Mouse (Mus musculus) left cerebral cortex, adult 2 months (tissue): ENCODE results near the gene Phb2. TPM values are rescaled to one million over a fixed set of nuclear protein-coding genes. Genes with fewer than 3 reads are reported as not detected.

Experiments
- DNase-seq, 2 experiments: peaks; one replicate each; pipeline ENCODE4 v3.0.0; 2021 to 2022; ENCODE audit warnings: low spot score in 2 of 2, mixed read lengths in 1 of 2; ENCODE audit errors: extremely low spot score in 1 of 2
- H3K27ac ChIP-seq: fragments of 200-600 bp; 2 replicates; pipeline ENCODE4 v1.8.1; 2022
- H3K4me3 ChIP-seq: fragments of 200-600 bp; 2 replicates; pipeline ENCODE4 v1.8.1; 2022
- CTCF ChIP-seq: fragments of 200-600 bp; IDR thresholded peaks from 2 replicates; pipeline ENCODE4 v1.8.1; 2022; ENCODE audit warnings: antibody characterized with exemption, mild to moderate bottlenecking, moderate library complexity
- intact Hi-C: fragments of 180-260 bp; cut with DNase I; formaldehyde crosslinking; loops from one replicate; pipeline ENCODE4 v1.15.1; 2025
- microRNA-seq, 2 experiments: library from miRNA; unstranded; fragments of <30 nt; microRNA quantifications; one replicate each; pipeline ENCODE4 v1.2.0; 2021
- total RNA-seq, 2 experiments: library from RNA; stranded (reverse); gene quantifications; 2 replicates each; pipeline ENCODE4 v1.2.3; 2021

Gene Phb2
- total RNA-seq, 2 experiments from 2014 or later: 115 to 120 TPM

GRCm38 (mm10) chr6:124757351-124757880, 45.3 kb downstream of the Phb2 start:
- Histone ChIP-seq H3K27ac (peak overlapping the region; percentile 86), H3K4me3 (peak overlapping the region; percentile 72)
- intact Hi-C loops: loop anchor here (1.0 to 5.0 kb wide), 2 partner anchors 12 to 185 kb away; partner anchors contain the start of gene C1rb
- TF ChIP-seq CTCF: no peak
- no peak for DNase-seq

GRCm38 (mm10) chr6:124757909-124758848, 46.0 kb downstream of the Phb2 start:
- DNase-seq: peak; percentile 53 to 59
- peak overlapping the region; percentile 86 for H3K27ac ChIP-seq
- intact Hi-C loops: loop anchor here (1.0 to 5.0 kb wide), 2 partner anchors 13 to 186 kb away; partner anchors contain the start of gene C1rb
- no peak for TF ChIP-seq CTCF
- H3K4me3 ChIP-seq: peak overlapping the region; percentile 72

DNA sequence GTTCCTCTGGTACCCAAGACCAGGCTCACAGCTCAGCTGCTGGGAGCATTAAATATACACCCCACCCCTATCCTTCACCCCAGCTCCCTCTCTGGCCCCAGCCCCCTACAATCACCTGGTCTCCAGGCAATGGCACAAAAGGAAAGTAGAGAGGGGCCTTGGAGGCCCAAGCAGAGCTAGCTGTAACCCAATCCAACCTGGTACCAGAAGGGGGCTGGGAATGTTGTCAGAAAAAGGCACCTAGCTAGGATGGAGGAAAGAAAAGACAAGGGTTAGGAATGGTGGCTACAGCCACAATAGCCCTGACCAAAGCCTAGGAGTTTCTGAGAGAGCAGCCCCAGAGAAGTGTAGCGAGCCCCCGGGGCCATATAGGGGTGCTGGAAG, 46.7 kb downstream of the Phb2 start:
- peak overlapping the region; percentile 86 for H3K27ac ChIP-seq
- intact Hi-C loops: loop anchor here (5.0 kb wide), 1 partner anchor 187 kb away; the partner anchor contains the start of gene C1rb

GRCm38 (mm10) chr6:124759259-124759658, 47.1 kb downstream of the Phb2 start:
- Histone ChIP-seq H3K4me3 (no peak overlapping the region), H3K27ac (peak overlapping the region; percentile 86)
- peak; percentile 91 for TF ChIP-seq CTCF
- DNase-seq: peak; percentile 80 to 82
- intact Hi-C loops: loop anchor here (5.0 kb wide), 1 partner anchor 187 kb away; the partner anchor contains the start of gene C1rb

More for the DNA sequence above, 46.7 kb downstream of the Phb2 start:
- DNase-seq: no peak
- TF ChIP-seq CTCF: no peak
- H3K4me3 ChIP-seq: no peak overlapping the region

DNA sequence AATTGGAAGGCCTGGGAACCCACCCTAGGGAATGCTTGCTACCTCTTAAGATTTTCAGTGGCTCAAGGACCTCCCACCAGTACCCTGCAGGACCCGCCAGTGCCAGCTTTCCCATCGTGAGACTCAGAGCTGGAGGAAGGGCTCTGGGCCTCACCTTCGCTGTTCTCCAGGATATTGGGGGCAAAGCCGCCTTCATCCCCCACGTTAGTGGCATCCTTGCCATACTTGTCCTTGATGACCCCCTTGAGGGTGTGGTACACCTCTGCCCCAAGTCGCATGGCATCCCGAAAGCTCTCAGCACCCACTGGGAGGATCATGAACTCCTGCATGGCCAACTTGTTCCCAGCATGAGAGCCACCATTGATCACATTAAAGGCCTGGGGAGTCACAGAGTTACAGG, 53.8 kb downstream of the Phb2 start:
- DNase-seq: no peak
- Histone ChIP-seq H3K27ac (no peak overlapping the region), H3K4me3 (no peak overlapping the region)
- TF ChIP-seq CTCF: no peak
- intact Hi-C loops: no loop called here

Small RNA genes lying within 50 kb of the gene (microRNA-seq; reads per million reads assigned to microRNA genes)
- 1.7 to 3.4 reads per million in 2 experiments for gene Mir141
- 19.4 to 22.2 reads per million in 2 experiments for gene Mir200c

Other genes starting within 250 kb of the Phb2 start
- 100 to 1,000 TPM; 393 to 399 TPM for gene Clstn3, start 247.5 kb upstream of the Phb2 start, total RNA-seq
- under 1 TPM; 0.25 to 0.37 TPM for gene C1rl, start 219.2 kb upstream of the Phb2 start, total RNA-seq
- gene C1ra, start 199.9 kb upstream of the Phb2 start, total RNA-seq: 1 to 10 TPM; 1.5 to 1.8 TPM
- 1 to 10 TPM; 1.2 to 1.5 TPM for gene C1s1, start 170.0 kb upstream of the Phb2 start, total RNA-seq
- gene C1rb, start 142.0 kb upstream of the Phb2 start, total RNA-seq: under 1 TPM; 0.14 to 0.20 TPM
- under 1 TPM; 0.23 to 0.36 TPM for gene C1s2, start 76.3 kb upstream of the Phb2 start, total RNA-seq
- 10 to 100 TPM; 20.5 to 21.5 TPM for gene Lpcat3, start 49.3 kb upstream of the Phb2 start, total RNA-seq
- 10 to 100 TPM; 47.4 to 50.9 TPM for gene Emg1, start 158 bp upstream of the Phb2 start, total RNA-seq
- 1 to 10 TPM; 3.3 to 4.0 TPM for gene Ptpn6, start 26.4 kb downstream of the Phb2 start, total RNA-seq
- 100 to 1,000 TPM; 298 to 309 TPM for gene Grcc10, start 29.0 kb downstream of the Phb2 start, total RNA-seq
- gene Gm45234, start 43.7 kb downstream of the Phb2 start, total RNA-seq: not detected
- 100 to 1,000 TPM; 170 to 181 TPM for gene Atn1, start 44.2 kb downstream of the Phb2 start, total RNA-seq
- gene Eno2, start 57.3 kb downstream of the Phb2 start, total RNA-seq: 1,000 to 10,000 TPM; 1,064 to 1,067 TPM
- gene Lrrc23, start 67.4 kb downstream of the Phb2 start, total RNA-seq: 1 to 10 TPM; 1.6 to 1.9 TPM
- gene Spsb2, start 96.3 kb downstream of the Phb2 start, total RNA-seq: 1 to 10 TPM; 4.4 to 5.4 TPM
- gene Tpi1, start 102.0 kb downstream of the Phb2 start, total RNA-seq: 100 to 1,000 TPM; 734 to 769 TPM
- gene Usp5, start 117.1 kb downstream of the Phb2 start, total RNA-seq: 100 to 1,000 TPM; 184 to 190 TPM
- under 1 TPM; 0.63 to 0.66 TPM for gene Cdca3, start 117.2 kb downstream of the Phb2 start, total RNA-seq
- not detected for gene Gnb3, start 127.9 kb downstream of the Phb2 start, total RNA-seq
- 10 to 100 TPM; 29.1 to 33.1 TPM for gene P3h3, start 145.4 kb downstream of the Phb2 start, total RNA-seq
- 100 to 1,000 TPM; 231 to 248 TPM for gene Gpr162, start 151.6 kb downstream of the Phb2 start, total RNA-seq
- gene Cd4, start 175.9 kb downstream of the Phb2 start, total RNA-seq: 1 to 10 TPM; 2.0 to 4.6 TPM
- gene Lag3, start 199.4 kb downstream of the Phb2 start, total RNA-seq: 1 to 10 TPM; 2.1 to 3.1 TPM
- gene Ptms, start 207.8 kb downstream of the Phb2 start, total RNA-seq: 100 to 1,000 TPM; 845 to 926 TPM
- gene Mlf2, start 219.1 kb downstream of the Phb2 start, total RNA-seq: 100 to 1,000 TPM; 617 to 624 TPM